Mouse (Mus musculus) testis, postnatal 10 days (tissue): ENCODE measurements around the gene Krtap16-3.

Source experiments
- DNase-seq: peaks from one replicate; pipeline ENCODE4 v3.0.0; 2021; ENCODE audit warnings: low spot score

Krtap16-3 gene

GRCm38 (mm10) chr16:88962773-88963172, at the start of gene Krtap16-3:
Gene Krtap16-3 (minus strand): TSS chr16:88962873.
- DNase-seq, result no peak

- no peak for DNase-seq
Observed at GRCm38 (mm10) chr16:89010659-89011058, 48.0 kb upstream of the Krtap16-3 start, which contains the start of gene Krtap22-2. Gene Krtap22-2 (minus strand): TSS chr16:89010759.

DNA sequence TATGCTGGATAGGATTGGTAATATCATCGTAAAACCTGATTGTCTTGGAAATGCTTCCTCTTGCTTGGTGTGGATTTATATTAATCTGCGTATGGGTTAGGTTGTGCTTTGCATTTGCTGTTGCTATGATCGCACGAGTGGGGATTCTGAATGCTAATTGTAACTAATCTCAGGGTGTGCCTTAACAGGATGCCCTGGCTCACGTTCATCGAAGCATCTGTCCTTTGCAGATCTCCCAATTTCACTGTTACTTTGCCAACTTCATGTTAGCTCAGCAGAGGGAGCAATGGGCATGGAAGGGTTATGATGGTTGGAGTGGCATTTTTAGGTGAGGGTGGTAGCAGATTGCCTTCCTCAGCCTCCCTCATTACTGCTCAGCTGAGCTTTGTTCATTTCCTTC, 21.6 kb downstream of the Krtap16-3 start:
- no peak for DNase-seq

DNA sequence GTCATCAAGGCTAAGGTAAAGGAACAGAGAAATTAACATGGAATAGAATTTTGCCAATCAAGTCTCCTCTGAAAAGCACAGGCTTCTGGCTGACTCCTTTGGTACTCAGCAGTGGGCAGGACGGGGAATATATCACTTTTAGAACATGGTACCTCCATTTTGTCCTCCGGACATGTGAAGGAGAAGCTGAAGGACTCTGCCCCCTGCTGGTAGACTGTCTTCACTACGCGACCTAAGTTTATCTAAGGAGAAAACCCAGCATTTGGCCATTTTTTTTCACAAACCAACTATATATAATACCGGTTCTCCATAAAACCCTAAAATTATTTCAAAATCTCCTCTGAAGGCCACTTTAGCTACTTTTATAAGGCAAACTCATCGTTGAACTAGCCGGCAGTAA, 24.4 kb downstream of the Krtap16-3 start:
- DNase-seq, result peak; percentile 42

DNA sequence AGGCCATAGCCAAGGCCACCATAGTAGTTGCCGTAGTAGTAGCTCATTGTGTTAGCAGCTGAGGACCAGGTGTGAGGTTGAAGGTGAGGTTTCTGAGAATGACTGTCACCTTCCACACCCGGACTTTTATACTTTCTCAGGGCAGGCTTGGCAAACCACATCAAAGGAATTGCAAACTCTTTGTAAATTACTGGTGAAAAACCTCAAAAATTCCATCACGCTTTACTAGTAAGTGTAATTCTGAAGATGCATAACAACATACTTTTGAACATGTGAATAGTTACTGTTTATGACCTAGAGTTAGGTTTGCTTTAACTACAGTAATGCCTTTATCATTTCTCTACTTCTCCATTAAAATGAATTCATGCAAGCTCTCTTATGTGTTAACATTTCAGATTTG, 30.5 kb downstream of the Krtap16-3 start, which contains the start of gene Krtap19-9b:
Krtap19-9b (minus strand) TSS at position 101 of the 400 bp plus-strand sequence.
- DNase-seq, result no peak
